Mouse (Mus musculus): Measurements from ENCODE around the gene Hopx.
"Not testable (repeated sequence)": the region's sequence is repeated elsewhere in the genome, so short reads cannot be mapped to it uniquely, and the experiment has no call there.

Gene Hopx

GRCm38 (mm10) chr5:77099997-77100380, 14.9 kb downstream of the Hopx start:
- DNase-seq = no peak

GRCm38 (mm10) chr5:77099317-77099996, 15.5 kb downstream of the Hopx start:
- DNase-seq = no peak

GRCm38 (mm10) chr5:77098874-77099273, 16.0 kb downstream of the Hopx start:
- DNase-seq = no peak

- no peak for DNase-seq
These were observed 17.2 kb downstream of the Hopx start for GRCm38 (mm10) chr5:77097686-77098085.

- not testable (repeated sequence) for DNase-seq
These were observed 18.7 kb downstream of the Hopx start for GRCm38 (mm10) chr5:77096194-77096593.

GRCm38 (mm10) chr5:77094510-77095491, 20.1 kb downstream of the Hopx start:
- DNase-seq = peak; percentile 38 to 55

GRCm38 (mm10) chr5:77093961-77094360, 21.0 kb downstream of the Hopx start:
- no peak for DNase-seq

GRCm38 (mm10) chr5:77092531-77092930, 22.4 kb downstream of the Hopx start:
- no peak for DNase-seq

GRCm38 (mm10) chr5:77091923-77092322, 23.0 kb downstream of the Hopx start:
- DNase-seq = no peak

- no peak for DNase-seq
These were observed 24.3 kb downstream of the Hopx start for GRCm38 (mm10) chr5:77090521-77091096.

GRCm38 (mm10) chr5:77089901-77090300, 25.0 kb downstream of the Hopx start:
- DNase-seq = no peak

GRCm38 (mm10) chr5:77089294-77089693, 25.6 kb downstream of the Hopx start:
- peak; percentile 33 to 40 for DNase-seq

- no peak for DNase-seq
These were observed 27.8 kb downstream of the Hopx start for GRCm38 (mm10) chr5:77087122-77087521.

GRCm38 (mm10) chr5:77086541-77086940, 28.4 kb downstream of the Hopx start:
- no peak for DNase-seq

- no peak for DNase-seq
These were observed 29.0 kb downstream of the Hopx start for GRCm38 (mm10) chr5:77085753-77086450.

GRCm38 (mm10) chr5:77084418-77084817, 30.5 kb downstream of the Hopx start:
- no peak for DNase-seq

- no peak for DNase-seq
These were observed 32.2 kb downstream of the Hopx start for GRCm38 (mm10) chr5:77082735-77083134.

GRCm38 (mm10) chr5:77080761-77081160, 34.2 kb downstream of the Hopx start:
- no peak for DNase-seq

- DNase-seq = no peak
These were observed 39.0 kb downstream of the Hopx start for GRCm38 (mm10) chr5:77075951-77076350.

- DNase-seq = no peak
These were observed 40.0 kb downstream of the Hopx start for GRCm38 (mm10) chr5:77074914-77075313.

GRCm38 (mm10) chr5:77073794-77074193, 41.1 kb downstream of the Hopx start:
- DNase-seq = no peak

GRCm38 (mm10) chr5:77071626-77072025, 43.3 kb downstream of the Hopx start:
- no peak for DNase-seq

- no peak for DNase-seq
These were observed 43.9 kb downstream of the Hopx start for GRCm38 (mm10) chr5:77070987-77071386.
